Mouse (Mus musculus): ENCODE data around the gene Aspscr1. TPM values are rescaled to one million over a fixed set of nuclear protein-coding genes. Genes with fewer than 3 reads are reported as not detected.
A peak's percentile ranks its signal among the peaks of the same experiment; 100 is the strongest.
"Not testable (repeated sequence)": the region's sequence is repeated elsewhere in the genome, so short reads cannot be mapped to it uniquely, and the experiment has no call there.

The Aspscr1 gene
- total RNA-seq, 2 experiments from 2014 or later = 108 to 110 TPM

DNA sequence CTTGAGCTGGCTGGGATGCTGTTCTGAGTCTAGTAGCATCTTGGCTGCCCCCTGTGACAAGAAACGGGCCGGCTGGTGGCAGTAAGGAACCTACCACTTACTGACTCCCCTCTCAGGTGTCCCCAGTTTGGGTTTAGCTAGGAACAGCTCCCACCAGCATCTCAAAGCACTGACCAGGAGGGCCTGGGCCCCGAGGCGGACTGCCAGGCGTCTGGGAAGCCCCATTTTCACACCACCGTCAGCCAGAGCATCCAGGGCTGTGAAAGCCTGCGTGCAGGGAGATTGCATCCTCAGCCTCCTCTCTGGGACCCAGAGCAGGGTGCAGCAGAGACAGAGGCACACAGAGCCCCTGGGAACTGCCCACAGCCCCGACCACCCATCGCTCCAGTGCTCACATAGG, 31.5 kb upstream of the Aspscr1 start:
- DNase-seq (ENCODE audit: low spot score in 2 of 2) = no peak

GRCm38 (mm10) chr11:120641869-120642268, 30.9 kb upstream of the Aspscr1 start:
- DNase-seq (ENCODE audit: low spot score in 2 of 2) = no peak

DNA sequence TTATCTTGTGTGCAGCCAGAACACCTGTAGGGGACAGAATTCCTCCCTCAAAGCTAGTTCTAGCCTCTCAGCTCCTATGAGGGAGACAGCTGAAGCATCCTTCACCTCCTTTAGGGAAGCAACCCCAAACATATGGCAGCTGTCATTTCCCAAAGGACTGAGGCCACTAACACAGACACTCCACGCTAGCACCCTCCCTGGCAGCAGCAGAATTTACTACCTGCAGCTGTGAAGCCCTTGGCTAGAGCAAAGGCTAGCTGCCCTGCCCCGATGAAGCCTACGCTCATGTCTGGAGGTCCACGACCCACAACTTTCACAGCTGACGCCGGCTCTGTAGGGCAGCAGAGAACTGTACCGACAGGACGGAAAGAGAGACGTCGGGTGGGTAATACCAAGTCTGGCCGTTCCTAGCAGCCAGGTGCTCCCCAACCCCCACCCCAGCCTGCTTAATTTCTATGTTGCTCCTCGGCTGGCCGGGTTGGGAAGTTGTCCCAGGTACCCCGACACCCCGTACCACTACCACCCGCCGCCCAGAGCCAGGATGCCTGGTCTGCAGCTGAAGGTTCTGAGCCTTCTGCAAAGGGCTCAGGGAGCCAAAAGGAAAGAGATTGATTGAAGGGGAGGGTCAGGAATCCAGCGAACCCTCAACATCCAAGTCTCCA, 29.7 kb upstream of the Aspscr1 start:
- no peak for DNase-seq (ENCODE audit: low spot score in 2 of 2)

GRCm38 (mm10) chr11:120643601-120643987, 29.2 kb upstream of the Aspscr1 start, which contains the start of gene Pycr1:
Gene Pycr1, minus strand, starts transcription at chr11:120643769.
- DNase-seq (ENCODE audit: low spot score in 2 of 2) = peak; percentile 85 to 91

DNA sequence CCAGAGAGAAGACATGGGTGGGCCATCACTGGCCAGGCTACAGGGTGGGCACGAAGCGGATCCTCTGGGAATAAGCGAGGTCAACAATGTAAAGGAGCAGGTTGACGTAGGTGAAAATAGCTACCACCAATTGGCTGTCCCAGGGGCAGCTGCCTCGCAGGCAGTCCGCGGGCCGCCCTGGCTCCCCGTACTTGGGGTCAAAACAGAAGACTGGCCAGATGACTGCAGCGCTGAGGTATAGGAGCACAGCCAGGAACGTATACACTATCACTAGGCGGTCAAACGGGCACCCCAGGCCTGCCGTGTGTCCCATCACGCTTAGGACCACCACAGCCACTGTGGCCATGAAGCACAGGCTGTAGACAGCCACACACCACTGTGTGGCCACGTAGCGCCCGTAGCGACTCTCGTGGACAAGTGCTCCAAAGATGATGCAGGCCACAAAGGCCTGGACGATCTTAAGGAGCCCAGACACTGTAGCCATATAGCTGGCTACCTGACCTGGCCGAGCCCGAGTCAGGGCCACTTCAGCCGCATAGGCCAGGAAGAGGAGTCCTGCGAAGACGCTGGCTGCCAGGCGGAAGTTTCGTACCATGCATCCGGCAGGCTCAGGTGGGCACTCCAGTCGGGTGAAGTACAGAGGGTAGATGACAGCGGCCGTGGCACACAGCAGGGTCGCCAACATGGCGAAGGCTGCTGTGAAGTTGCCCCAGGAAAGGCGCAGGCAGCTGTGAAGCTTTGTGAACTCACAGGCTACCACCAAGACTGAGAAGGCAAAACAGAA, 25.5 kb upstream of the Aspscr1 start:
- no peak for DNase-seq (ENCODE audit: low spot score in 2 of 2)

DNA sequence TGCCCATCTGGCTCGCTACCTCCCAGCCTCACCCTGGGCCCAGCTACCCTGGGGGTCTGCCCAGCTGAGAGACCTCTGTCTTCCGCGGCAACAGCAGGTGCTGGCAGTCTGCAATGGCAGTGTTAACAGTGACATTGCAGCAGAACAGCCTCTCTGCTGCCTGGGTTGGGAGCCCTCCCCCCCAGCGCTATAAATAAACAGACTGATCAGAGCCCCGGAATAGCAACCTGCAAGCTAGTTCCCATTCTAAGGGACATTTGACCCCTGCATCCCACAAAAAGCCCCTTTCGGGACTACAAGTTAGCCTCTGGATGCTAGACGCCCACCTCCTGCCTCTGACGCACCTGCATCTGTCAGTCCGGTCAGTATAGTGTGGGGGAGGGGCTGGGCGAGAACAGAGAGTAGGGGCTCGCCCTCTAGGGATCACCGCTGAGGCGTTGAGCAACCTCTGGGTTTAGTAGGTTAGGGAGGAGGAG, 24.7 kb upstream of the Aspscr1 start, which contains the start of gene Myadml2:
TSS of gene Myadml2 (minus strand) at position 158 of the 476 bp plus-strand sequence.
- no peak for DNase-seq (ENCODE audit: low spot score in 2 of 2)

DNA sequence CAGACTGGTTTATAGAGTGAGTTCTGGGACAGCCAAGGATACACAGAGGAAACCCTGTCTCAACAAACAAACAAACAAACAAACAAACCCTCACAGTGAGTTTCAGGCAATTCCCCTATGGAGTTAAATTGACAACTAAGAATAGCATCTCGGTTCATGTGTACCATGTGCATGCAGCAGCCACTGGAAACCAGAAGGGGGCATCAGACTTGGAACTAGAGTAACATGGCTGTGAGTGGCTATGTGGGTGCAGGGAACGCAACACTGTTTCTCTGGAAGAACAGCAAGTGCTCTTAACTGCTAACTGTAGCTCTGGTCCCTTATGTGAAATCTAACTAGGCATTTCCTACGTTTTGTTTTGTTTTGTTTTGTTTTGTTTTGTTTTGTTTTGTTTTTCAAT, 20.9 kb upstream of the Aspscr1 start:
- no peak for DNase-seq (ENCODE audit: low spot score in 2 of 2)

- no peak for DNase-seq (ENCODE audit: low spot score in 2 of 2)
These were observed 18.0 kb upstream of the Aspscr1 start for GRCm38 (mm10) chr11:120654741-120655140.

GRCm38 (mm10) chr11:120657301-120657700, 15.5 kb upstream of the Aspscr1 start:
- no peak for DNase-seq (ENCODE audit: low spot score in 2 of 2)

DNA sequence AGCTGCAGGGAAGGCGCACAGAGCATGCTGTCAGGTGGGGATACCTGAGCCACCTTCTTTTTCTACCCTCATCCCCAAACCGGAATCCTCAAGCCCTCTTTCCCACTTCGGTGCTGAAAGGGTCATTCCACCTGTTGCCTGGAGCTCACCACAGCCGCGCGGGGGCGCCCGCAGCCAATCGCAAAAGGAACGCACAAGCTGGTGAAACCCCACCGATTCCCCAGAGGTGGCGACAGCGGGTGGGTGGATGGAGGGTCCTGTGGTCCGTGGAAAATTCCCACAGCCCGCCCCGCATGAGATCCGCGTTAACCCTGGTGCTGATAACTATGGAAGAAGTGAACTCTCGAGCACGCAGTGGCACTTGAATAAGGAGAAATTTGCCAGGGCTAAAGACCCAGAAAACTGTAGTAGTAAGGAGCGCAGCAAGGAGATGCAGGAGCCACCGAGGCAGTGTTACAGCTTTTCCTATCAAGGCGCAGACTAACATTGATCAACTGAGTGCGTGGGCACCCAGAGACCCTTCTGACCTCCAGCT, 13.8 kb upstream of the Aspscr1 start:
- DNase-seq (ENCODE audit: low spot score in 2 of 2) = peak; percentile 58 to 83

GRCm38 (mm10) chr11:120659509-120660300, 13.1 kb upstream of the Aspscr1 start:
- DNase-seq (ENCODE audit: low spot score in 2 of 2) = no peak

- no peak for DNase-seq (ENCODE audit: low spot score in 2 of 2)
These were observed 12.3 kb upstream of the Aspscr1 start for GRCm38 (mm10) chr11:120660301-120661075.

GRCm38 (mm10) chr11:120661076-120661460, 11.7 kb upstream of the Aspscr1 start, which contains the start of gene Notum:
Gene Notum, minus strand, starts transcription at chr11:120661175.
- no peak for DNase-seq (ENCODE audit: low spot score in 2 of 2)

- DNase-seq (ENCODE audit: low spot score in 2 of 2) = no peak
These were observed 10.0 kb upstream of the Aspscr1 start for GRCm38 (mm10) chr11:120662759-120663158.

- no peak for DNase-seq (ENCODE audit: low spot score in 2 of 2)
These were observed 9.1 kb upstream of the Aspscr1 start for GRCm38 (mm10) chr11:120663714-120664113.

- no peak for DNase-seq (ENCODE audit: low spot score in 2 of 2)
These were observed 7.4 kb upstream of the Aspscr1 start for GRCm38 (mm10) chr11:120665406-120665805.

GRCm38 (mm10) chr11:120666617-120667016, 6.2 kb upstream of the Aspscr1 start:
- DNase-seq (ENCODE audit: low spot score in 2 of 2) = no peak

DNA sequence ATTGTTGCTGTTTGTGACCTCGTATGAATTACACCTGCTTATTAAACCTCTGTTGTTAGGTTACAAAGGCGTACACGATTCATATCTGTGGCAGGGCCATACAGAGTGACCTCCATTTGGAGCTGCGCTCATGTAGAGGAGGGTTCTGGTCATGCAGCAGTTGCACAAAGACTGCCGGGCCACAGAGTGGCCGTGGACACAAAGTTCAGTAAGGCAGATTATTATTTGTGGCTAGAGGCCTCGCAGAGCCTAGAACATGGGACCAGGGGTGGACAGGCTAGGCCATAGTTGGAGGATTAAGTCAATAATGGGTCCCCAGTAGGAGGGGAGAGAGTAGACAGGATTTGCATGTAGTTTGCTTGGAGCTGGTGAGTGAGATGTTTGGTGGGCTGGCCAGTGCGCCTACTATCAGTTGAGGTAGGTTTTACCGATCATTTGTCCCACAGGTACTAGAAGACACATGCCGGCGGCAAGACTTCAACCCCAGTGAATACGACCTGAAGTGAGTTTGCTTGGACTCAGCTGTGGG, 885 bp downstream of the Aspscr1 start:
- DNase-seq (ENCODE audit: low spot score in 2 of 2) = no peak

GRCm38 (mm10) chr11:120675875-120676274, 3.1 kb downstream of the Aspscr1 start:
- not testable (repeated sequence) for DNase-seq (ENCODE audit: low spot score in 2 of 2)

- DNase-seq (ENCODE audit: low spot score in 2 of 2) = no peak
These were observed 4.2 kb downstream of the Aspscr1 start for GRCm38 (mm10) chr11:120676951-120677350.

Measured in adrenal gland, postnatal 4 days (tissue).